Mouse (Mus musculus): ENCODE measurements around the gene Rps19bp1. TPM values are rescaled to one million over a fixed set of nuclear protein-coding genes. Genes with fewer than 3 reads are reported as not detected.

Rps19bp1 gene
- polyA plus RNA-seq (2016; fragmentation: Nextera tagmentation; extraction: Ambion mirVana): 68.1 and 73.2 TPM in 2 replicates

DNA sequence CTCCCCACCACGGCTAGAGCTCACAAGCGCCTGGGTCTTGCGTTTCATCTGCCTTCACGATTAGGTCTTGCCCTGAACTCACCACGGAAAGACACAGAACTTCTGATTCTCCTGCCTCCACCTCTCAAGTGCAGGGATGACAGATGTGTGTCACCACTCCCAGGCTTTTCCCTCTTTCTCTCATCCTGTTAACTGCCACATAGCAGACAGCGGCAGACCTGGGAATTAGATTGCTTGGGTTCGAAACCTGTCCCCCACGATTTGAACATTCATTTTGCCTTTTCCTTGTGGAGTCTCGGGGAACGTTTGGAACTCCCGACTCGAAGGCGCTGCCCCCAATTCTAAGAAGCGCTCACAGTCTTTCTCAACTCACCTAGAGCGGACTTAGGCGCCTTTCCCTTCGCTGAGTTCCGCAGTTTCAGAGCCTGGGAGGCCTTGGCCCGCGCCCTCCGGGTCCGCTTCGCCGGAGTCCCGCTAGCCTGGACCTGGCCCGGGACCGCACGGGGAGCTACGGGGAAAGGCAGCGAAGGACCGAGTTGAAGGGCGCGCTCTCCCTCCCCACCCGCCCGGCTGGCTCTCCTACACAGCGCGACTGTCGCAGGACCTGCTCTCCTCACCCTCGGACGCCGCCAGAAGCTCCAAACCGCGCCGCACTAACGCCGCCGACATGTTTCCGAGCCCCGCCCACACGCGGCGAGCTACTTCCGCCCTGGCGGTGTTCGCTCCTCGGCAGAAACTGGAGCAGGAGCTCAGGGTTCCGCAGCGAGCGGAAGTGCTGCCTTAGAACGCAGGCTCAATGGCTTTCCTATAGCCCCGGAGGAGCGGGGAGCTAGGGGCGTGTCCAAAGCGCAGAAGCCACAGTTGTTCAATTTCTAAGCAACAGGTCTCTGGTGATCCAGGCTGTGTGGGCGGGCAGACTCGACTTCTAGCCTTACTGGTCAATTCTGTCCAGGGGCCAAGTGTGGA is at the start of gene Rps19bp1:
Gene Rps19bp1, minus strand, starts transcription at position 706 of the 966 bp plus-strand sequence.
- peak within 1 kb of the TSS; percentile 98 for H3K4me3 ChIP-seq
- DNase-seq (ENCODE audit: low spot score): peak; percentile 94
- H3K27me3 ChIP-seq (replicated peaks; ENCODE audit: low read depth, poor library complexity, severe bottlenecking): no peaks in the 10 kb centered on the region
- H3K27ac ChIP-seq (replicated peaks): peak within 1 kb of the TSS; percentile 88
- H3K4me1 ChIP-seq: peaks cover 36% of the 10 kb centered on the region
- H3K36me3 ChIP-seq (replicated peaks): peaks cover 36% of the 10 kb centered on the region
- 2% methylated on average over 66 of the region's 66 CpGs for WGBS
- no peaks in the 10 kb centered on the region for H3K9me3 ChIP-seq

DNA sequence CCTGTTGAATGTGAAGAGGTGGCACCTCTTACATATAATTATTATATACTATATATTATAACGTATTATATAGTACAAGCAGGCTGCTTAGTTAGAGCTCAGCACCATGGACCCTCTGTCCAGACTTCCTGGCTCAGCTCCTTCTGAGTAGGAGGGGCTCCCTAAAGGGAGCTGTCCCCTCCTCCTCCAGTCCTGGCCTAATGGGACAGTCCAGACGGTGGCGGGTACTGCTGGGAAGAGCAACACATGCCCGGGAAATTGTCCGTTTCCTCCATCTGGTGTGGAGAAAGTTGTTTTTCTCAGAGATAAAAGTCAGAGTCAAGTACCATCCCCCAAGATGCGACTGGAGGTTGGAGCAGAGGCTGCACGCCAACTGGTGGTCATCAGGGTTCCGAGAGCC is 42.0 kb upstream of the Rps19bp1 start:
- no peak for DNase-seq (ENCODE audit: low spot score)
- Histone ChIP-seq H3K9me3 (no peaks in the 10 kb centered on the region), H3K36me3 (replicated peaks) (no peaks in the 10 kb centered on the region), H3K4me3 (no peak overlapping the region), H3K4me1 (peaks cover 29% of the 10 kb centered on the region), H3K27ac (replicated peaks) (no peak overlapping the region), H3K27me3 (replicated peaks; ENCODE audit: low read depth, poor library complexity, severe bottlenecking) (peaks cover 8% of the 10 kb centered on the region; the same call in 1 of the 2 replicates)
- 47% methylated on average over 8 of the region's 8 CpGs for WGBS

DNA sequence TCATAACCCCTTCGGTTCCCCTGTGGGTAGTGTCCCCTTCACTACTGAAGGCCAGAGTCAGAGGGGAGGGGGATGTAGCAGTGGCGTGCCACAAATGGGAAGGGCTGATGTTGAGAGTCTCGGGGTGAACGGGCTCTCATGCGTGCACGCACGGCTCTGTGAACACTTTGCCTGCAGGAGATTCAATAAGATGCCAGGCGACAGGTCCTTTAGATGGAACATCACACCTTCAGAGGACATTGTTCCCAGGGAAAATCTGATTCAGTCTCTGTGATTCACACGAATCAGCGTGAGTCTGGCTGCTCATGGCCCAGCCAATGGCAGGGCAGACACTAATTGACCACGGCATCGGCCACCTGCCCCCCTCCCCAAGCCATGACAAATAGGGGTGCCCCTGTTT is 40.1 kb upstream of the Rps19bp1 start:
- no peak for DNase-seq (ENCODE audit: low spot score)
- Histone ChIP-seq H3K27me3 (replicated peaks; ENCODE audit: low read depth, poor library complexity, severe bottlenecking) (peaks cover 8% of the 10 kb centered on the region; the same call in 1 of the 2 replicates), H3K4me3 (no peak overlapping the region), H3K36me3 (replicated peaks) (no peaks in the 10 kb centered on the region), H3K27ac (replicated peaks) (no peak overlapping the region), H3K9me3 (no peaks in the 10 kb centered on the region), H3K4me1 (peaks cover 29% of the 10 kb centered on the region)
- WGBS: 85% methylated on average over 12 of the region's 12 CpGs

DNA sequence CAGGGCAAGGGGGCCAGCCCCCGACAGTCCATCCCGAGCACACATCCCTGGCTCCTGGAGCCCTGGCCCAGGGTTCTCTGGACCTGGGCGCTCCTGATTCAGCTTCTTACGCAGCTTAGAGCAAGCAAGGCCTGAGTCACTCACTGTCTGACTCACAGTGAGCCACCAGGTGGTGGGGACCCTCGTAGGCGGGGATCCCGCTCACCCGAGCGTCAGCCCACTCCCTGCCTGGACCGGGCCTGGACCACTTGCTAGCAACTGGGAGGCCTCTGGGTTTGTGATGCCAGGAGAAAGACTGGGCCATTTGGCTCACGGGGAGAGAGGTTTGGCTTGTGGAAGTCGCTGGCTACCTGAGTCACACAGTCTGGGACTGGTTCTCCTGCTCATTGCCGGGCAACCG is 39.7 kb upstream of the Rps19bp1 start:
- Histone ChIP-seq H3K4me1 (peaks cover 29% of the 10 kb centered on the region), H3K9me3 (no peaks in the 10 kb centered on the region), H3K27ac (replicated peaks) (0 out of 2 replicates have a peak overlapping the region, but pooled peaks have one; percentile 35), H3K4me3 (no peak overlapping the region), H3K36me3 (replicated peaks) (no peaks in the 10 kb centered on the region), H3K27me3 (replicated peaks; ENCODE audit: low read depth, poor library complexity, severe bottlenecking) (peaks cover 8% of the 10 kb centered on the region; the same call in 1 of the 2 replicates)
- 78% methylated on average over 14 of the region's 14 CpGs for WGBS
- DNase-seq (ENCODE audit: low spot score): no peak

DNA sequence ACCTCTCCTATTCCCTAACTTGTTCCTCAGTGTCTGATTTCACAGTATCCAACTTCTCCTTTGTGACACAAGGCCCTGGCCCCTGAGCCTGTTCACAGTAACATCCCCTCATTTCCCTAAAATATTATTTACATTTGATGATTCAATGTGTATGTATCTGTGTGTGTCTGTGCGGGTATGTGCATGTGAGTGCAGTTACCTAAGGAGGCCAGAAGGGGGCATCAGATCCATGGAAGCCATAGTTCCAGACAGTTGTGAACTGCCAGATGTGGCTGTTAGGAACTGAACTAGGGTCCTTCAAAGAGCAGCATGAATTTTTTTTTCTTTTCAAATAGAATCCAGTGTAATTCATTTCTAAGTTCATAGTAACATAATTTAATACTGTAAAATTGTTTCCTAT is 33.0 kb upstream of the Rps19bp1 start:
- H3K4me3 ChIP-seq: no peak overlapping the region
- H3K36me3 ChIP-seq (replicated peaks): no peaks in the 10 kb centered on the region
- no peak overlapping the region for H3K27ac ChIP-seq (replicated peaks)
- WGBS: 94% methylated on average over 1 of the region's 1 CpGs
- no peak for DNase-seq (ENCODE audit: low spot score)
- H3K27me3 ChIP-seq (replicated peaks; ENCODE audit: low read depth, poor library complexity, severe bottlenecking): peaks cover 4% of the 10 kb centered on the region; the same call in 1 of the 2 replicates
- no peaks in the 10 kb centered on the region for H3K4me1 ChIP-seq
- no peaks in the 10 kb centered on the region for H3K9me3 ChIP-seq

DNA sequence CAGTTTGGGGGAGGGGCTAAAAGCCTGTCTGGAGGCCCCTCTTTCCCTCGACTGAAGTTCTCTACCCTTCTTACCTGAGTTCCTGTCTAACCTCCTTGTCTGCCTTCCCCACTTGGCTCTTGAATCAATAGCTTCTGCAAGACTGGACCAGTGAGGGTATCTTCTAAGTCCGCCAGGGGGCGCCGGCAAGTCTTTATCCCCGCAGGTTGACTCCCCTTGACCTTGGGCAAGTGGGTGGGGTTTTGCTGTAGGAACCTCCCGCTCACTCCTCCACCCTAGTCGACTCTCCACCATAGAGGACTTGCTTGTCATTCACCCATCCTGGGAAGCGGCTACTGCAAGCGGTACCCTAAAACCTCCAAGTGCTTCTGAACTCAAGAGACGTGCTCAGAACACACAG is 25.3 kb upstream of the Rps19bp1 start:
- DNase-seq (ENCODE audit: low spot score): peak; percentile 78
- Histone ChIP-seq H3K9me3 (no peaks in the 10 kb centered on the region), H3K27me3 (replicated peaks; ENCODE audit: low read depth, poor library complexity, severe bottlenecking) (peaks cover 81% of the 10 kb centered on the region), H3K36me3 (replicated peaks) (no peaks in the 10 kb centered on the region), H3K4me1 (peaks cover 24% of the 10 kb centered on the region), H3K27ac (replicated peaks) (no peak overlapping the region), H3K4me3 (no peak overlapping the region)
- 8% methylated on average over 10 of the region's 10 CpGs for WGBS

DNA sequence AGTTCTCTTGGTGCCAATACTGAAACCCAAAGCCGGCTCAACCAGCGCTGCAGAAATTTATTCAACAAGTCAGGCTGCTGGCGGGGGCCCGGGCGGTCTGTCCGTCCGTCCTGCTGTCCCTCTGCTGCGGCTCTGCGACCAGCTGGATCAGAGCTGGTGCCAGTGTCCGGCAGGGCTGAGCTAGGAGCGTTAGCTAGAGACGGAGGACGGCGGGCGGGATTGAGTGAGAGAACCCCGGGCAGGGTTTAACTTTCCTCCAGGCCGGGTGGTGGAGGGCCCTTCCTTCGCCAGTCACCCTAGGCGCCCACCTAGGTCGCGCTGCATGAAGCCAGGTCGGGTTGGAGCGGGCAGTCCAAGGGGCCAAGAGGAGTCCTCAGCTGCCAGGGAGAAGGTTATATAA is 23.9 kb upstream of the Rps19bp1 start:
- no peaks in the 10 kb centered on the region for H3K9me3 ChIP-seq
- peaks cover 24% of the 10 kb centered on the region for H3K4me1 ChIP-seq
- DNase-seq (ENCODE audit: low spot score): peak; percentile 43
- no peaks in the 10 kb centered on the region for H3K36me3 ChIP-seq (replicated peaks)
- peak overlapping the region; percentile 60 for H3K4me3 ChIP-seq
- H3K27me3 ChIP-seq (replicated peaks; ENCODE audit: low read depth, poor library complexity, severe bottlenecking): peaks cover 95% of the 10 kb centered on the region
- WGBS: 1% methylated on average over 23 of the region's 23 CpGs
- no peak overlapping the region for H3K27ac ChIP-seq (replicated peaks)

DNA sequence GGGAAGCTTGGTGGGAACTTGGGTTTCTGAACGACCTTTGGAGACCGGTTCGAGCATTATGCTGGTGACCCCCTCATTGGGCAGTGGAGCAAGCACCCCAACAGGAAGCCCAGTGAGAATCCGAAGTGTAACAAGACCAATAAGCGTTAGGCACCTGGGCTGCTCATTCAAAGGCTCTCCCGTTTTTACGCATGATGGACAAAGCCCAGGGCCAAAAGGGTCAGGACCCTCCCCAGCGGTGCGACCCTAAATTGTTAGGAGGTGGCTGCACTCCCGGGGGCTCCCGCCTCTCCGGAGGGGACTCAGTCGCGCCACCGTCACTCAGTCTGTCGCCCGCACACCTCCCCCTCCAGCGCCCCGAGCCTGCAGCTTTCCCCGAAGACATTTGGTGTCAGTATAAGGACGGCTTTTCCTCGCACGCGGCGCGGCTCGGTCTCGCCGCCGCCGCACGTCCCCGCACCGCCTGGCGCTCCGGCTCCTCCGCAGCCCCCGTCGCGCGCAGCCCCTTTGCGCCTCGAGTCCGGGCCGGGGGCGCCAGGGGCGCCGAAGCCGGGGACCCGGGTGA is 22.8 kb upstream of the Rps19bp1 start, which contains the start of gene Cacna1i:
Gene Cacna1i, plus strand, starts transcription at position 388 of the 565 bp plus-strand sequence.
- H3K4me1 ChIP-seq: peaks cover 24% of the 10 kb centered on the region
- H3K36me3 ChIP-seq (replicated peaks): no peaks in the 10 kb centered on the region
- H3K27ac ChIP-seq (replicated peaks): no peak within 1 kb of the TSS
- H3K9me3 ChIP-seq: no peaks in the 10 kb centered on the region
- WGBS: 2% methylated on average over 50 of the region's 50 CpGs
- H3K4me3 ChIP-seq: peak within 1 kb of the TSS; percentile 60
- H3K27me3 ChIP-seq (replicated peaks; ENCODE audit: low read depth, poor library complexity, severe bottlenecking): peaks cover 100% of the 10 kb centered on the region
- peak; percentile 53 for DNase-seq (ENCODE audit: low spot score)

DNA sequence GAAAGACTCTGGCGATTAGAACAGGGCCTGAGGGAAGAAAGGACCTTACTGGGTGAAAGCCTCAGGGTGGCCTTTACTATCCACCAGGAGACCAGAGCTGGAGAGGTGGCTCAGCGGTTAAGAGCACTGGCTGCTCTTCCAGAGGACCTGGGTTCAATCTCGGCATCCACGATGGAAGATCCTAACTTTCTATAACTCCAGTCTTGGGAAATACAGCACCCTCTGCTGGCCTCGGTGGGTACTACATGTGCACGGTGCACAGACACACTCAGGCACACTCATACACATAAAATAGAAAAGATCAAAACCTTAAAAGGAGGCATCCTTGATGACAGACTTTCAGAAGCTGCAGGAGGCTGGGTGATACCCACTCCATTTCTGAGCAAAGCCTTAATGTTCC is 16.5 kb upstream of the Rps19bp1 start:
- WGBS: 21% methylated on average over 6 of the region's 6 CpGs

DNA sequence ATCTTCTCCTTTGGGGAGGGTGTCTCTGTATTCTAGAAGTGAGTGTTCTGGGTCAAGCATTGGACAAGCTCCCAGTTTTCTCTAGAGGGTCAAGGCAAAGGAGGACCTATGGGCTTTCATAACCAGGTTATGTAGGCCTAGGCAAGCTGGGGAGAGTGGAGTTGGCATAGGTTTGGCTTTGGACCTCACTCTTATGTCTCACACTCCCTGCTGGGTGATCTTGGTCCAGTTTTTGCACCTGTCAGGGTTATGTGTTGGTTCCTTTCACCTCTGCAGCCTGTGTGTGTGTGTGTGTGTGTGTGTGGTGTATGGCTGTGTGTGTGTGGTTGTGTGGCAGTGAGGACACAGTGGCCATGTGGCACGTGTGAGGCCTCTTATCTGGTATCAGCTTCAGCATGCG is 14.9 kb upstream of the Rps19bp1 start:
- no peak overlapping the region for H3K27ac ChIP-seq (replicated peaks)
- H3K4me3 ChIP-seq: no peak overlapping the region
- H3K36me3 ChIP-seq (replicated peaks): no peaks in the 10 kb centered on the region
- no peak for DNase-seq (ENCODE audit: low spot score)
- H3K4me1 ChIP-seq: no peaks in the 10 kb centered on the region
- 91% methylated on average over 2 of the region's 2 CpGs for WGBS
- peaks cover 40% of the 10 kb centered on the region for H3K27me3 ChIP-seq (replicated peaks; ENCODE audit: low read depth, poor library complexity, severe bottlenecking)
- H3K9me3 ChIP-seq: no peaks in the 10 kb centered on the region

More for the DNA sequence above, 16.5 kb upstream of the Rps19bp1 start:
- Histone ChIP-seq H3K4me3 (no peak overlapping the region), H3K27me3 (replicated peaks; ENCODE audit: low read depth, poor library complexity, severe bottlenecking) (peaks cover 56% of the 10 kb centered on the region), H3K27ac (replicated peaks) (no peak overlapping the region), H3K4me1 (no peaks in the 10 kb centered on the region), H3K9me3 (no peaks in the 10 kb centered on the region), H3K36me3 (replicated peaks) (no peaks in the 10 kb centered on the region)
- peak; percentile 63 for DNase-seq (ENCODE audit: low spot score)

DNA sequence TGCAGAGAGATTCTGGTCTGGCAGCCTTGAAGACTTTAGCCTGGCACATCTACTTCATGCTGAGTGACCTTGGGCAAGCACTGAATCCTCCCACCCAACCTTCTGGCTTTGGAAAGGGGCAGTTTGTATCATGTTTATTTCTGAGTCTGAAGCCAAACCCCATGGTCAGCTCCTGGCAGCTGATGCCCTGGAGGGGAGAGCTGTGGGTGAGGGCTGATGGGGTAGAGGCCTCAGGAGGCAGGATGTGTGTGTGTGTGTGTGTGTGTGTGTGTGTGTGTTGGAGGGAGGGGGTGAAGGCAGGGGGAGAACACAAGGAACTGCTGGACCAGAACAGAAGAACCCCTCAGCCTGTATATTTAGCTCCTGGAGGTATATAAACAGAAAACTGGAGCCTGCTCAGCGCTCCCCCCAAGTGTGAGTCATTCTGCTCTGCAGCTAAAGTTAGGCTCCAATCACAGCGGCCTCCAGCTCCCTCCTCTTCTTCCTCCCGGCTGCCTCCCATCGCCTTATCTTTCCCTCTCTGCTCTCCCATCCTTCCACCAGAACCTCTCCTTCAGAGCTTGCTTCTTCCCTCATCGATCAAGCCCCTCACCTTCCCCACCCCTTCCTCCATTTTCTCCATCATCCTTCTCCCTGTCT is 14.1 kb upstream of the Rps19bp1 start:
- no peak for DNase-seq (ENCODE audit: low spot score)

DNA sequence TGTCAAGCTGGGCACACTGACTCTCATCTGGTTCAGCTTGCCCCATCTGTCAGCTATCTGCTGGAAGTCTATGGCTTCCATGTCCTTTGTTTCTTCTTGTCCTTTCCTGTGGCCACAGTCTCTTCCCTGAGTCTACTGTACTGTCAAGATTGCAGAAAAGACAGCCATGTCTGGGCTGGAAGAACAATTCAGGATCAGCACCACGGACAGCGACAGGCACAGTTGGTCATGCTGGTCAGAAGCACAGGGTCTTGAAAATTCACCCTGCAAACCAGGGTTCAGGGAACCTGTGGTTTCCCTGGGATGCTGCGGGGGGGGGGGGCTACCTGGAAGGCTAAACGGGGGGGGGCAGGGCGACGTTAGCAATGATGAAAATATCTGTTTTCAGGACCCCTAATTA is 13.5 kb upstream of the Rps19bp1 start:
- H3K27ac ChIP-seq (replicated peaks): no peak overlapping the region
- DNase-seq (ENCODE audit: low spot score): peak; percentile 86
- H3K4me1 ChIP-seq: no peaks in the 10 kb centered on the region
- H3K9me3 ChIP-seq: no peaks in the 10 kb centered on the region
- no peaks in the 10 kb centered on the region for H3K36me3 ChIP-seq (replicated peaks)
- peaks cover 25% of the 10 kb centered on the region for H3K27me3 ChIP-seq (replicated peaks; ENCODE audit: low read depth, poor library complexity, severe bottlenecking)
- no peak overlapping the region for H3K4me3 ChIP-seq
- 0% methylated on average over 6 of the region's 6 CpGs for whole genome bisulfite sequencing

More for the DNA sequence above, 14.1 kb upstream of the Rps19bp1 start:
- Histone ChIP-seq H3K27ac (replicated peaks) (no peak overlapping the region), H3K4me1 (no peaks in the 10 kb centered on the region), H3K9me3 (no peaks in the 10 kb centered on the region), H3K4me3 (no peak overlapping the region), H3K36me3 (replicated peaks) (no peaks in the 10 kb centered on the region), H3K27me3 (replicated peaks; ENCODE audit: low read depth, poor library complexity, severe bottlenecking) (peaks cover 32% of the 10 kb centered on the region)
- WGBS: 59% methylated on average over 5 of the region's 5 CpGs

Data from embryonic facial prominence, embryonic 10.5 days (tissue).